Mouse (Mus musculus) heart, embryonic 13.5 days (tissue): ENCODE data around the gene Kif1b. TPM values are rescaled to one million over a fixed set of nuclear protein-coding genes. Genes with fewer than 3 reads are reported as not detected.
"Not testable (repeated sequence)": the region's sequence is repeated elsewhere in the genome, so short reads cannot be mapped to it uniquely, and the experiment has no call there.

Experiments
- ATAC-seq: fragments of 200-750 bp; cut with Nextera tagmentation; 2 replicates; pipeline ENCODE4 v1.8.0; 2017; ENCODE audit warnings: moderate TSS enrichment; ENCODE audit not compliant: insufficient number of reproducible peaks, low FRiP score, low TSS enrichment; ENCODE audit errors: extremely low read depth
- H3K27ac ChIP-seq: fragments of 300-500 bp; sonication (generic); replicated peaks from 2 replicates; pipeline ENCODE4 v1.5.1; 2015; ENCODE audit warnings: moderate library complexity, mild to moderate bottlenecking, inconsistent platforms
- H3K27me3 ChIP-seq: fragments of 300-500 bp; sonication (generic); replicated peaks from 2 replicates; pipeline ENCODE4 v1.6.1; 2015; ENCODE audit warnings: mild to moderate bottlenecking, inconsistent platforms
- H3K36me3 ChIP-seq: fragments of 300-500 bp; sonication (generic); 2 replicates; pipeline ENCODE4 v1.6.1; 2015; ENCODE audit warnings: mild to moderate bottlenecking, inconsistent platforms
- H3K4me1 ChIP-seq: fragments of 300-500 bp; sonication (generic); 2 replicates; pipeline ENCODE4 v1.6.1; 2015; ENCODE audit warnings: inconsistent platforms
- H3K4me2 ChIP-seq: fragments of 300-500 bp; sonication (generic); 2 replicates; pipeline ENCODE4 v1.6.1; 2015; ENCODE audit warnings: inconsistent platforms, mild to moderate bottlenecking, moderate library complexity
- H3K4me3 ChIP-seq: fragments of 300-500 bp; sonication (generic); 2 replicates; pipeline ENCODE4 v1.5.1; 2015; ENCODE audit warnings: moderate library complexity, mild to moderate bottlenecking, inconsistent platforms
- H3K9ac ChIP-seq: fragments of 300-500 bp; sonication (generic); 2 replicates; pipeline ENCODE4 v1.6.1; 2015; ENCODE audit warnings: inconsistent platforms, mild to moderate bottlenecking, moderate library complexity
- H3K9me3 ChIP-seq: fragments of 300-500 bp; sonication (generic); 2 replicates; pipeline ENCODE4 v1.6.1; 2016; ENCODE audit warnings: inconsistent platforms
- WGBS: fragments of 180-500 bp; shearing (Covaris S2); methylation state at CpG from one replicate; pipeline ENCODE4 v1.1.7; 2015; ENCODE audit warnings: mixed read lengths; 5-methylcytosine and 5-hydroxymethylcytosine counted together
- polyA plus RNA-seq: library from polyadenylated mRNA; unstranded; fragments of >200 nt; fragmentation: Nextera tagmentation; extraction: Ambion mirVana; gene quantifications from 2 replicates; pipeline ENCODE4 v1.2.1, GENCODE M21; 2015

The Kif1b gene
- polyA plus RNA-seq, 1 experiment from 2014 or later, result 39.9 TPM

GRCm38 (mm10) chr4:149215397-149215796 is 92.1 kb downstream of the Kif1b start:
- H3K9me3 ChIP-seq, result no peaks in the 10 kb centered on the region
- H3K9ac ChIP-seq, result no peak overlapping the region
- 50% methylated on average over 2 of the region's 2 CpGs for WGBS
- no peak overlapping the region for H3K4me3 ChIP-seq
- no peak for ATAC-seq
- H3K27me3 ChIP-seq, result no peaks in the 10 kb centered on the region
- H3K36me3 ChIP-seq, result peaks cover 86% of the 10 kb centered on the region
- peaks cover 16% of the 10 kb centered on the region for H3K4me1 ChIP-seq
- H3K27ac ChIP-seq, result no peak overlapping the region
- no peak overlapping the region for H3K4me2 ChIP-seq

GRCm38 (mm10) chr4:149214468-149214867 is 93.0 kb downstream of the Kif1b start:
- 90% methylated on average over 2 of the region's 2 CpGs for WGBS
- H3K4me3 ChIP-seq, H3K4me1 ChIP-seq, ATAC-seq, H3K9me3 ChIP-seq, H3K27me3 ChIP-seq, H3K4me2 ChIP-seq, H3K9ac ChIP-seq, H3K27ac ChIP-seq: not testable (repeated sequence)
- H3K36me3 ChIP-seq, result peaks cover 86% of the 10 kb centered on the region

DNA sequence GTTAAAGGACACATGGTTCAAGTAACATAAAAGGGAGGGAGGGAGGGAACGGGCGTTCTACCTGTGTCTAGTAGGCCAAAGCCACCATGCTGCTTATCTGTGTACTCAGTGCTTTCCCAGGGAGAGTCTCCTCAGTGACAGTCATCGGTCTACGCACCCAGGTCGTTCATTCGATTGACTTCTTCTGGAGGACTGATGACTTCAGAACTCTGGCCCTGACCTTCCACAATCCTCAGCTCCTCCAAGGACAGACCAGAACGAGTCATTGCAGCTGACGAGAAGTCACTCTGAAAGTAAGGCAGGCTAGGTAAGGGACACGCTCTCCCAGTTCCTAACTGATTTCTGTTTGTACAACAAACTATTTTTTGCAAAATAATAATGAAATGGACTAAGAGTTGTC is 94.0 kb downstream of the Kif1b start:
- WGBS, result 87% methylated on average over 9 of the region's 9 CpGs
- ATAC-seq, result no peak

DNA sequence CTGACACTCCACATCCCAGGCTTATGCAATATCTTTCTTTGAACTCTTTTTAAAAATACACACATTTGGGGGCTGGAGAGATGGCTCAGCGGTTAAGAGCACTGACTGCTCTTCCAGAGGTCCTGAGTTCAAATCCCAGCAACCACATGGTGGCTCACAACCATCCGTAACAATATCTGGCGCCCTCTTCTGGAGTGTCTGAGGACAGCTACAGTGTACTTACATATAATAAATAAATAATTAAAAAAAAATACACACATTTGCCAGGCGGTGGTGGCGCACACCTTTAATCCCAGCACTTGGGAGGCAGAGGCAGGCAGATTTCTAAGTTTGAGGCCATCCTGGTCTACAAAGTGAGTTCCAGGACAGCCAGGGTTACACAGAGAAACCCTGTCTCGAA is 96.1 kb downstream of the Kif1b start:
- not testable (repeated sequence) for H3K4me1 ChIP-seq, H3K27me3 ChIP-seq, H3K9ac ChIP-seq, ATAC-seq, H3K4me3 ChIP-seq, H3K4me2 ChIP-seq, H3K27ac ChIP-seq, H3K9me3 ChIP-seq
- peaks cover 92% of the 10 kb centered on the region for H3K36me3 ChIP-seq
- WGBS, result 88% methylated on average over 6 of the region's 6 CpGs

More for the DNA sequence above, 94.0 kb downstream of the Kif1b start:
- H3K4me3 ChIP-seq, result no peak overlapping the region
- no peaks in the 10 kb centered on the region for H3K9me3 ChIP-seq
- no peak overlapping the region for H3K9ac ChIP-seq
- no peak overlapping the region for H3K4me2 ChIP-seq
- H3K27ac ChIP-seq, result no peak overlapping the region
- 0 out of 2 replicates have a peak, but pooled peaks cover 5% of the 10 kb centered on the region for H3K4me1 ChIP-seq
- no peaks in the 10 kb centered on the region for H3K27me3 ChIP-seq
- H3K36me3 ChIP-seq, result peaks cover 84% of the 10 kb centered on the region

DNA sequence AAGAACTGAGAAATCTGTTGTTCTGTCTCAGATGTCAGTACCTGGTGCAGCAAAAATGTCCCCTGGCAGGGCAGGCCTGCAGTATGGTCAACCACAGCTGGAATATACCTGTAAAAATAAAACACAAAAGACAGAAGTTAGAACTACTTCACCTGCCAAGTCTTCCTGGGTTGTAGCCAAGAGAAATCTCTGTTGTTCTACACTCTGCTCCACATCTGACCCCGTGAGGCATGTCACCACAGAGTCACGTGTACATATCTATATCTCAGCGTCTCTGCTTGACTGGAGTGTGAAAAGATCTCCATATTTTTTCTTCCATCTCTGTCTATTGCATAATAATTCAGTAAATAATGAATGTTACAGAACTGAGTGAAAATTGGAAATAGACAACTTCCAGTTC is 105.0 kb downstream of the Kif1b start:
- no peak overlapping the region for H3K27ac ChIP-seq
- 52% methylated on average over 3 of the region's 3 CpGs for WGBS
- H3K9ac ChIP-seq, result no peak overlapping the region
- no peak overlapping the region for H3K4me2 ChIP-seq
- no peaks in the 10 kb centered on the region for H3K4me1 ChIP-seq
- H3K27me3 ChIP-seq, result no peaks in the 10 kb centered on the region
- H3K36me3 ChIP-seq, result peaks cover 90% of the 10 kb centered on the region
- H3K9me3 ChIP-seq, result no peaks in the 10 kb centered on the region
- H3K4me3 ChIP-seq, result no peak overlapping the region
- no peak for ATAC-seq

DNA sequence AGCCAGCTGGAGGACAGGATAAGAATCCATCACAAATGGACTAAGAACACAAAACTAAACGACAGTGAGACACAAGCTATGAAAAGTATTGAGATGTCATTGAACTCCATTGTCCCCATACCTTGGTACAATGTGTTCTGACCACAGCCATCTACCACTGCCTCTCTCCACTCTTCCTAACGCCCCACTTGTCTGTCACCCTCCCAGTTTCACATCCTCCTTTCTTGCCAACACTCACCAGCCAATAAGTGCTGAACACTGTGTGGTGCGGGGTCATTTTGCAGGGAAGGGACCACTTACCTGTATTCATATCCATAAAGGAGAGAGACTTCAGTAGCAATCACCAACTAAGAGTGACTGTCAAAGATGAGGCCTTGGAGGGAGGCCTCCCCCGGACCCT is 106.4 kb downstream of the Kif1b start:
- 80% methylated on average over 4 of the region's 4 CpGs for WGBS
- H3K27ac ChIP-seq, result no peak overlapping the region
- no peaks in the 10 kb centered on the region for H3K4me1 ChIP-seq
- H3K27me3 ChIP-seq, result no peaks in the 10 kb centered on the region
- H3K9ac ChIP-seq, result no peak overlapping the region
- H3K4me3 ChIP-seq, result no peak overlapping the region
- peaks cover 89% of the 10 kb centered on the region for H3K36me3 ChIP-seq
- no peaks in the 10 kb centered on the region for H3K9me3 ChIP-seq
- no peak overlapping the region for H3K4me2 ChIP-seq
- no peak for ATAC-seq

- peaks cover 85% of the 10 kb centered on the region for H3K36me3 ChIP-seq
- 50% methylated on average over 1 of the region's 1 CpGs for WGBS
- no peak overlapping the region for H3K4me2 ChIP-seq
- ATAC-seq, result no peak
- H3K9me3 ChIP-seq, result no peaks in the 10 kb centered on the region
- H3K9ac ChIP-seq, result no peak overlapping the region
- no peak overlapping the region for H3K27ac ChIP-seq
- no peak overlapping the region for H3K4me3 ChIP-seq
- no peaks in the 10 kb centered on the region for H3K4me1 ChIP-seq
- H3K27me3 ChIP-seq, result no peaks in the 10 kb centered on the region
Measured at GRCm38 (mm10) chr4:149197180-149197579, 110.3 kb downstream of the Kif1b start.

DNA sequence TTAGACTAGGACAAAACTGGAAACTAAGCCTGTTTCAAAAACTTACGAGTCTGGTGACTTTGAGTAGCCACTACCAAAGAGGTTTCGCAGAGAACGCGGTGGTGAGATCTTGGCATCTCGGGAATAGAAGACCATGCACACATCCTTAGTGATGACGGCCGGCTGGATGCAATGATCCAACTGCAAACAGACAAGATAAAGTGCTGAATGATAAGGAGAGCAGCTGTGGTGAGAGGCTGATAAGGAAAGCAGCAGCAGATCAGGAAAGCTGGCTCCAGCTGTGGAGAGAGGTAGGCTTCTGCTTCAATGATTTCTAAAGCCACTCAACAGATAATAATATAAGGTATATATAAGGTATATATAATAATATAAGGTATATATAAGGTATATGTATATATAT is 116.4 kb downstream of the Kif1b start:
- no peaks in the 10 kb centered on the region for H3K27me3 ChIP-seq
- ATAC-seq, result no peak
- H3K36me3 ChIP-seq, result peaks cover 86% of the 10 kb centered on the region
- H3K9ac ChIP-seq, result no peak overlapping the region
- WGBS, result 32% methylated on average over 7 of the region's 7 CpGs
- H3K27ac ChIP-seq, result no peak overlapping the region
- no peaks in the 10 kb centered on the region for H3K9me3 ChIP-seq
- H3K4me1 ChIP-seq, result no peaks in the 10 kb centered on the region
- no peak overlapping the region for H3K4me2 ChIP-seq
- no peak overlapping the region for H3K4me3 ChIP-seq

GRCm38 (mm10) chr4:149188563-149188962 is 118.9 kb downstream of the Kif1b start:
- no peak overlapping the region for H3K4me2 ChIP-seq
- WGBS, result 87% methylated on average over 2 of the region's 2 CpGs
- no peaks in the 10 kb centered on the region for H3K9me3 ChIP-seq
- no peak overlapping the region for H3K4me3 ChIP-seq
- peaks cover 93% of the 10 kb centered on the region for H3K36me3 ChIP-seq
- H3K9ac ChIP-seq, result no peak overlapping the region
- H3K4me1 ChIP-seq, result no peaks in the 10 kb centered on the region
- no peak overlapping the region for H3K27ac ChIP-seq
- ATAC-seq, result no peak
- H3K27me3 ChIP-seq, result no peaks in the 10 kb centered on the region

DNA sequence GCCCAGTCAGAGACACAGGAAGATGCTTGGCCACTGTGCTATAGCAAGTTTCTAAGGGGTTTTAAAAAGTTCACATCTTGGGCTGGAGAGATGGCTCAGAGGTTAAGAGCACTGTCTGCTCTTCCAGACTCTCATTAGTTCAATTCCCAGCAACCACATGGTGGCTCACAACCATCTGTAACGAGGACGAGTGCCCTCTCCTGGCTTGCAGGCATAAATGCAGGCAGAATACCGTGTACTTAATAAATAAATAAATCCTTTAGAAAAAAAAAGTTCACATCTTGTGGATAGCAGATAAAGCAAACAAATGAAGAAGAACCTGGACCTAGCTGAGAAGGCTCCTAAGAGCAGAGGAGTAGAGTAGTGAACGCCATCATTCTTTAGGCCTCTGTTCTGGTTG is 124.7 kb downstream of the Kif1b start:
- no peaks in the 10 kb centered on the region for H3K4me1 ChIP-seq
- no peak overlapping the region for H3K4me3 ChIP-seq
- no peak for ATAC-seq
- WGBS, result 54% methylated on average over 4 of the region's 4 CpGs
- H3K36me3 ChIP-seq, result peaks cover 96% of the 10 kb centered on the region
- no peak overlapping the region for H3K27ac ChIP-seq
- H3K4me2 ChIP-seq, result no peak overlapping the region
- no peaks in the 10 kb centered on the region for H3K9me3 ChIP-seq
- no peak overlapping the region for H3K9ac ChIP-seq
- H3K27me3 ChIP-seq, result no peaks in the 10 kb centered on the region

GRCm38 (mm10) chr4:149182192-149182591 is 125.3 kb downstream of the Kif1b start:
- no peak for ATAC-seq
- H3K36me3 ChIP-seq, result peaks cover 90% of the 10 kb centered on the region
- WGBS, result 82% methylated on average over 7 of the region's 7 CpGs

DNA sequence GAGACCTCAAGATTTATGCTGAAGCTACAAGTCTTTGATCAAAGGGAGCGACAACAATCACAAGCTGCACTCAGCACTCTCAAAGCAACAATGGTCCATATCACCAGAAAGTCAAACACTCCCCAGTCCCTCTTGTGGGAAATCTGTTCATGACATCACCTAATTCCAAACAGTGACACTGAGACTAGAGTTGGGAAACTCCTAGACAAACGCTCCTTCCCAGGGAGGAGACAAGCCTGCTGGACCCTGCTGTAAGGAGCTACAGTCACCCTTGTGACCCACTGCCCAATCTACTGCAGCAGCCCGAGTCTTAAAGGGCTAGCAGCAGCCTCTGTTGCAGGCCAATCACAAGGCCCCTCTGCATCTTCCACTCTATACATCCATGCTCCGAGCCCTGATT is 127.9 kb downstream of the Kif1b start:
- no peak overlapping the region for H3K4me2 ChIP-seq
- H3K4me1 ChIP-seq, result peaks cover 2% of the 10 kb centered on the region; the same call in 1 of the 2 replicates
- no peak overlapping the region for H3K27ac ChIP-seq
- ATAC-seq, result no peak
- no peaks in the 10 kb centered on the region for H3K9me3 ChIP-seq
- no peak overlapping the region for H3K4me3 ChIP-seq
- 48% methylated on average over 4 of the region's 4 CpGs for whole genome bisulfite sequencing
- no peaks in the 10 kb centered on the region for H3K27me3 ChIP-seq
- no peak overlapping the region for H3K9ac ChIP-seq
- peaks cover 78% of the 10 kb centered on the region for H3K36me3 ChIP-seq

More at GRCm38 (mm10) chr4:149182192-149182591, 125.3 kb downstream of the Kif1b start:
- Histone ChIP-seq H3K4me1 (peaks cover 2% of the 10 kb centered on the region; the same call in 1 of the 2 replicates), H3K27ac (no peak overlapping the region), H3K9me3 (no peaks in the 10 kb centered on the region), H3K4me2 (no peak overlapping the region), H3K9ac (no peak overlapping the region), H3K27me3 (no peaks in the 10 kb centered on the region), H3K4me3 (no peak overlapping the region)
